Mouse (Mus musculus) E14TG2a.4 (cell line): Measurements from ENCODE around the gene Ctla4.

Experiments used
- CTCF ChIP-seq: conservative IDR thresholded peaks from 2 replicates; pipeline ENCODE4 v1.5.1; 2014; ENCODE audit warnings: low read length
- NANOG ChIP-seq: IDR thresholded peaks from 2 replicates; pipeline ENCODE4 v1.6.1; 2014; ENCODE audit warnings: borderline replicate concordance, low read length, mixed read lengths

DNA sequence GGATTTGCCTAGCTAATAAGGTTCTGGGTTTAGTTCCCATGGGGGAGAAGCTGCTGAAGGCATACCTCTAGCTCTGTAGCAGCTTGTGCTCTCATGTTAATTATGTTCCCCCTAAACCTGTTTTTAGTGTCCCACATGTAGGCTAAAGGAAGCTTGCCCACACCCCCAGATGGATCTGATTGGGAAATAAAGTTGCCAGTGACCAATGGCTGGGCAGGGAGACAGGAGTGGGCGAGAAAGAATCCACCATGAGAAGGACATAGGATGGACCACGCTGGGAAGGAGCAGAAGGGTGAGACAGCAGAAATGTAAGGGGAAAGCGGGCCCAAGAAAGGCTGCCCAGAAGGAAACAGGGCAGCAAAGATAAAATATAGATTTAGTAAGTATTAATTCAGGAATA is 23.1 kb upstream of the Ctla4 start:
- no peak for TF ChIP-seq CTCF
- no peak for TF ChIP-seq NANOG
